Comparison of ENCODE assay signal across 8 mouse cellular contexts in the genomic region with DNA sequence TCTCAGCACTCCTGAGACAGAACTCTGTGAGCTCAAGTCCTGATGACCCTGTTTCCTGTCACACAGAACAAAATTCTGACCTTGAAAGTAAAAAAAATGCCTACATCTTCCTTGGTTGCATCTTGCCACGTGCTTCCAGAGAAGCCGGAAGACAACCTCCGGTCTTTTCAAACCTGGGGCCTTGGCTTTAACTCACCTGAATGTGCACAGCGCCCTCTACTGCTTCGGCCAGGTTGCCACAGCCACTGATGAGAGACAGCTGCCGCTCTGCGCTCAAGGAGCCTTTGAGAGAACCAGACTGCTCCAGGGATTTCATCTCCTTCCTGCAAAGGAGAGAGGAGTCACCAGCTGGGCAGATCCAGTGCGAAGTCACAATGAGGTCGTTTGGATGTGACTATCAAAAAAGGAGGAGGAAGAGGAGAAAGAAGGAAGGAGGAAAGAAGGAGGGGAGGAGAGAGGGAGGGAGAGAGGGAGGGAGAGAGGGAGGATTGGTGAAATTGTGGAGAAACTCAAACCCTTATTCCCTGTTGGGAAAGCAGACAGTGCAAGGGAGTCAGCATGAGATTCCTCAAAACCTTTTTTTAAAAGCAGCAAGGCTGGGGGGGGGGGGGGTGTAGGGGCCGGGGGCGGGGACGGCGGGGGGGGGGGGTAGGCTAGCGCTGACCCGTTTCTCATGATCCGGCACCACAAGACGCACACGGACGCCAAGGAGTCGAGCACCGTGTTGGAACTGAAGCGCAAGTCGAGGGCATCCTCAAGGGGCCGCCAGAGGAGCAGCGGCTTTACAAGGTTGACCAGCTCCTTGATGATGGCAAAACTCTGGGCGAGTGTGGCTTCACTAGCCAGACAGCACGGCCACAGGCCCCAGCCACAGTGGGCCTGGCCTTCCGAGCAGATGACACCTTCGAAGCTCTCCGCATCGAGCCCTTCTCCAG. TPM values are rescaled to one million over a fixed set of nuclear protein-coding genes. Genes with fewer than 3 reads are reported as not detected.
DNase-seq lines count a peak whose midpoint lies in the region; ATAC-seq lines count a peak whose summit lies in the region.

No protein-coding gene starts in this region.

- H3K9ac ChIP-seq in hindbrain, embryonic 13.5 days: 0 out of 2 replicates have a peak overlapping the region, but pooled peaks have one; percentile 36

- H3K4me2 ChIP-seq in hindbrain, embryonic 13.5 days: peak overlapping the region; percentile 46

- 13% methylated on average over 29 of the region's 31 CpGs for WGBS in hindbrain, embryonic 13.5 days

- no peaks in the 10 kb centered on the region; the same call in 1 of the 2 replicates for H3K4me1 ChIP-seq in hindbrain, embryonic 13.5 days (replicated peaks)

- 0 out of 2 replicates have a peak, but pooled peaks cover 7% of the 10 kb centered on the region for H3K27me3 ChIP-seq in hindbrain, embryonic 13.5 days

- peak overlapping the region; percentile 19; the same call in 1 of the 2 replicates for H3K4me3 ChIP-seq in hindbrain, embryonic 13.5 days

- no peak overlapping the region for H3K27ac ChIP-seq in hindbrain, embryonic 13.5 days

- no peaks in the 10 kb centered on the region for H3K36me3 ChIP-seq in hindbrain, embryonic 13.5 days

- peak; percentile 80 for DNase-seq in NIH3T3 (ENCODE audit: low read depth)
- peak; percentile 67 for DNase-seq in cerebellum, adult 9-10 months
- peak; percentile 22 to 87 for DNase-seq in frontal cortex, adult 2 months (ENCODE audit: extremely low spot score in 1 of 2, low spot score in 1 of 2)
- DNase-seq in layer of hippocampus, postnatal 10 days (ENCODE audit: low spot score in 2 of 2): peak; percentile 82 to 89
- DNase-seq in lung, postnatal 14 days: peak; percentile 84
- DNase-seq in right cerebral cortex, adult 18-20 months: peak; percentile 71
- DNase-seq in urinary bladder, postnatal 10 days (ENCODE audit: low spot score): peak; percentile 33

- peak; percentile 79 for ATAC-seq in hindbrain, embryonic 13.5 days (ENCODE audit: low FRiP score)

- no peaks in the 10 kb centered on the region for H3K9me3 ChIP-seq in hindbrain, embryonic 13.5 days

RNA-seq across cellular contexts. Expression of a gene that starts 35.3 kb away (rescaled TPM):
- 27.9 and 32.0 TPM in 2 replicates for polyA plus RNA-seq in frontal cortex, adult 2 months (2012; rRNA removed)
- polyA plus RNA-seq in hindbrain, embryonic 13.5 days (2015; fragmentation: Nextera tagmentation; extraction: Ambion mirVana): 9.2 and 10.8 TPM in 2 replicates
- 10 to 100 TPM; 24.6 to 26.1 TPM for total RNA-seq in layer of hippocampus, postnatal 10 days (2021)

Comparison
In these comparisons a context has a peak if more than half of its experiments do, and no peak if none do; other contexts are left out.
1. DNase-seq: peak in every context shown above with its lines; median percentile 86 in layer of hippocampus, postnatal 10 days; 84 in lung, postnatal 14 days; 80 in NIH3T3; 71 in right cerebral cortex, adult 18-20 months; 67 in cerebellum, adult 9-10 months; 54 in frontal cortex, adult 2 months; 33 in urinary bladder, postnatal 10 days.